Mouse (Mus musculus): ENCODE results near the gene Wdr82.

Wdr82 gene

DNA sequence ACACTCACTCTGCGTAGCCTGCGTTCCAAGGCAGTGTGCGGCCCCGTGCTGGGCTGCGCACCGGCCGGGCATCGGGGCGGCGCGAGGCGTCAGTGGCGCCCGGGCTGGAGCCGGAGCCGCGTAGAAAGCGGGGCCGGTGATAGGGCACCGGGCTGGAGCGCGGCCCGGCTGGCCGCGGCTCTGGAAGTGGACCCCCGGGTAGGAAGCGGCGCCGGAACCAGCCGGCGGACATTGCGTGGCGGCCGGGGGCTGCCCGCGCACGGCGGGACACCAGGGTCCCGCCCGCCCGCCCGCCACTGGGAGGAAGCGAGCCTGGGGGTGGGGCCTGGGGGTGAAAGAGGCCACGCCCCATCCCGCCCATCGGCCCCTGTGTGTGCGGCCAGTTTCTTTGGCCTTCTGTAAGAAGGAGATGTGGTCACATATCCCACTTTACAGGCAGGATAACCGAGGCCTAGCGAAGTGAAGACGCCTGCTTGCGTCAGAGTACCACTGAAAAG is 28.3 kb downstream of the Wdr82 start:
- no peak for DNase-seq (ENCODE audit: low spot score in 2 of 2)

DNA sequence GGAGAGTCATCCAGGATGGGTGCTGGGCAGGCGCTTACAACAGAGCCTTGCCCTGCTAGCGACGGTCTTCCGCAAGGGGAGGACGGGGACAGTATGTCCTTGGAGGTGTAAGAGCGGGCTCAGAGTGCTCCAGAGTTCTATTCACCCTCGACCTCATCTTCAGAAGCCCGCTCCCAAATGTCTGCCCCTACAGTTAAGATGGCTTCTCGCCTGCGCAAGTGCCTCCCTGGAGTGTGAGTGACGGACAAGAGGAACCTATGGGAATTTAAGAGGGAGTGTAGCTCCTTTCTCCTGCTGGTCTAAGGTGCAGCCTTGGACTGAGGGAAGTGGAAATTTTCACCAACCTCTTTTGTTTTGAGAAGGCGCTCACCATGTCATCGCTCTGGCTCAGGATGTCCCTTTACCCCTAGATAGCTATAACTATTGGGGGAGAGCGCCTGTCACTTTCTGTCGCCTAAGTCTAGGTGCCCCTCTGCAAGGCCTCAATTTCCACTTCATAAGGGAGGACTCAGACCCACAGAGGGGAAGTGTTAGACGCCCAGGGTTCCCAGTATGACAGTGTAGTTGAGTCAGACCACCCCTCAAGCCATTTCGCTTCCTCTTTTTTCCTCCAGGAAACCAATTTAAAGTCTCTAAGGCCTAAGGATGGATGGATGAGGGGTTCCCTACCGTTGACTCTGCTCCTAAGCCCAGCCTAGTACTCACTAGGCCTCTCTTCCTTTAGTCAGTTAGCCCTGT is 29.0 kb downstream of the Wdr82 start, which contains the start of gene Ppm1m:
Gene Ppm1m, minus strand, starts transcription at position 212 of the 738 bp plus-strand sequence.
- DNase-seq (ENCODE audit: low spot score in 2 of 2) = no peak

GRCm38 (mm10) chr9:106201895-106202294 is 31.2 kb downstream of the Wdr82 start:
- no peak for DNase-seq (ENCODE audit: low spot score in 2 of 2)

- peak; percentile 80 to 83 for DNase-seq (ENCODE audit: low spot score in 2 of 2)
Observed at GRCm38 (mm10) chr9:106202819-106203636, 32.3 kb downstream of the Wdr82 start, which contains the start of gene Twf2. Gene Twf2 (plus strand): TSS chr9:106203108.

GRCm38 (mm10) chr9:106203990-106204851 is 33.5 kb downstream of the Wdr82 start:
- DNase-seq (ENCODE audit: low spot score in 2 of 2) = no peak

DNA sequence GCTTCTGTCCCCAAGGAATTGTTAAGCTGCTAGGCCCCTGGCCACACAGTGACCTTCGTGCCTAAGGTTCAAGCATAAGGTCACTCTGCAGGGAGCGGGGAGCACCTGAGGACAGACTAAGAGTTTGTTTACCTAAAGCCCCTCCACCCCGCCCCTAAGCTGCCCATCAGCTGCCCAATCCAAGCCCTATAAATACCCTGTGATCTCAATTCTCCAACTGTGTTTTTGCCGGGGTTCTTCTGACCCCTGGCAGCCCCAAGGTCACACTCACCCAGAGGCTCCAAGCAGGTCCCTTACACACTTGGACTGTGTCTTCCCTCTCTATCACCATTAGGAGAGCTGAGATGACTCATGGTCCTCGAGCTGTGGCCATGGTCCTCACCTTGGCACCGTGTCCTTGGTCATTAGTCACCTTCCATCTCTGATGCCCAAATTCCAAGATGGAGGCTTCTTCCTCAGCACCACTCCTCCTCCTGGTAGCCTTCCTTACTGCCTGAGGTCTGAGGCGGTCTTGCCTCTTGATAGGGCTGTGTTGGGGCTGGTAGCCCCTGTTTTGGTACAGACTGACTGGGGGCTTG is 35.1 kb downstream of the Wdr82 start:
- no peak for DNase-seq (ENCODE audit: low spot score in 2 of 2)

DNA sequence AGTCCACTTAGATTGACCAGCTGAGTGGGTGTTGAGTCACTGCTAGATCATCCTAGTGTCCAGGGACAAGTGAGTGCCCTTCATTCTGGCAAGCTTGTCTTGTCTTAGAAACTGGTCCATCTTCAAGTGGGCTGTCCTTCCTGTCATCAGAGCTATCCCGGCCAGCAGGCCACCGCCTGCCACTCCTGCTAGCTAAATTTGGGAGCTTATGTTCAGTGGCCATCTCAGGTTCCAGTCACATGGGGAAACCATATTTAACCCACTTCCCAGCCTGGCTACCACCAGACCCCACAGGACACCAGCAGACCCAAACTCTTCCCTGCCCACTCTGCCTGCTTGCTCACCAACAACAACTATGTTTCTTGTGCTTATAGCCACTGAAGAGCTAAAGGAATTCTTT is 35.8 kb downstream of the Wdr82 start:
- DNase-seq (ENCODE audit: low spot score in 2 of 2) = no peak

GRCm38 (mm10) chr9:106208181-106208580 is 37.5 kb downstream of the Wdr82 start:
- no peak for DNase-seq (ENCODE audit: low spot score in 2 of 2)

GRCm38 (mm10) chr9:106209954-106210353 is 39.2 kb downstream of the Wdr82 start:
- no peak for DNase-seq (ENCODE audit: low spot score in 2 of 2)

DNA sequence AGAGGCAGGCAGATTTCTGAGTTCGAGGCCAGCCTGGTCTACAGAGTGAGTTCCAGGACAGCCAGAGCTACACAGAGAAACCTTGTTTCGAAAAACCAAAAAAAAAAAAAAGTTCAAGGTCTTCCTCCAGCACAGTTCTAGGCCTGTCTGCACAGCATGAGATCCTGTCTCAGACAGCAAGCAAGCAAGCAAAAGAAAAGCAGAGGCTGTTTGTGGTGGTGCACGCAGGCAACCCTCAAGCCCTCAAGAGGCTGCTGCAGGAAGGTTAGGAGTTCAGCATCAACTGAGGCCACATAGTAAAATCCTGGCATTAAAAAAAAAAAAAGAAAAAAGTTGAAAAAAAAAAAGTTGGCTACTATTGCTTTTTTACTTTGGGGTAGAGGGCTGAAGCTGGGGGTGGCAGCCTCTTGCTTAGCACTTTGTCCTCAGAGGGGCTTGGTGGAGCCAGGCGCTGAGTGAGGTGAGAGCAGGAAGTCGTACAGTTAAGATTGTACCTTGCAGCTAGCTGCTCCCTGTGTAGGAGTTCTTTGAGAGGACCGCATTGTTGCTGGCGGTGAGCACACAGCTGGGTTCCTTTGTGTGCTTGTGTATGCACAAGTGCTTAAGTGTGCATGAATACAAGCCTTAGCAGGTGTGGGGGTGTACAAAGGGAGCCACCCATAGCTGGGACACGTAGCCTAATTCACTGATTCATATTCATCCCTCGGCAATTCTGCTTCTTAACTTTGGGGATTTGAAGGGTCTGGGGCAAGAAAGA is 40.3 kb downstream of the Wdr82 start:
- no peak for DNase-seq (ENCODE audit: low spot score in 2 of 2)

- peak; percentile 53 to 75 for DNase-seq (ENCODE audit: low spot score in 2 of 2)
Observed at GRCm38 (mm10) chr9:106211680-106212593, 41.2 kb downstream of the Wdr82 start.

DNA sequence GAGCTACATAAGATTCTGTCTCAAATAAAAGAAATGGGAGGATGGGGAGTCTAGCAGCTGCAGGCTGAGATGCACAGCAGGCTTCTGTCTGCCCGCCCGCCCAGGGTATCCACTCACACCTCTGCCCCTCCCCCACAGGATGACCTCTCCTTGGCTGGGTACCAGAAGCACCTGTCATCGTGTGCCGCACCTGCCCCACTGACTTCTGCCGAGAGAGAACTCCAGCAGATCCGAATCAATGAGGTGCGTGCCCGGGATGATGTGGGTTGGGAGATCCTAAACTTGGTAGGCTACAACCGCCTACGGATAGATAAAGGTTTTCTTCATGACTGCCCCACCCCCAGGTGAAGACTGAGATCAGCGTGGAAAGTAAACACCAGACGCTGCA is 41.9 kb downstream of the Wdr82 start:
- no peak for DNase-seq (ENCODE audit: low spot score in 2 of 2)

DNA sequence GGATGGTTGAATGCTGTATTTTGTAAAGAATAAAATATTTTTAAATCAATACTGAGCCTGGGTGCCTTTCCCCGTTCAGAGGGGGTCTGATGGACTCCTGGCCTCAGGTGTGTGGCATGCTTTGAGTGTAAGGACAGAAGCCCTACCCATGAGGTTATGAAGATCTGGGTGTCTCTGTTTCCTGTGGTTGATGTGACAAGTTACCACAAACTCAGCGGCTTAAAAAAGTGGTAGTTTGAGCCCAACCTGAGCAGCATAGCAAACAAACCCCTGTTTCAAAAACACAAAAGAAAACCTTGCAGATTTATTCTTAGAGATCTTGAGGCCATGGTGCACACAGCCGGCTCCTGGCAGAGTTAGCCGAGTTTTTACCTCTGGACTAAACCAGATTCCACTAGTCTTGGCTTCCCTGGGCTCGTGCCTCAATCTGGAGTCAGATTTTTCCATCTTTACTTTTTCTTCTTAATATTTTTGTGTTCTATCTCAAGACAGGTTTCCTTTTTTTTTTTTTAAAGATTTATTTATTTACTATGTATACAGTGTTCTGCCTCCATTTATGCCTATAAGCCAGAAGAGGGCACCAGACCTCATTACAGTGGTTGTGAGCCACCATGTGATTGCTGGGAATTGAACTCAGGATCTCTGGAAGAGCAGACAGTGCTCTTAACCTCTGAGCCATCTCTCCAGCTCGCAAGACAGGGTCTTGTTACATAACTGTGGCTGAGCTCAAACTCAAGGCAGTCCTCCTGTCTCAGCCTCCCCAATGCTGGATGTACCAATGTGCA is 44.8 kb downstream of the Wdr82 start:
- no peak for DNase-seq (ENCODE audit: low spot score in 2 of 2)

GRCm38 (mm10) chr9:106216971-106217370 is 46.2 kb downstream of the Wdr82 start:
- no peak for DNase-seq (ENCODE audit: low spot score in 2 of 2)

- DNase-seq (ENCODE audit: low spot score in 2 of 2) = no peak
Observed at GRCm38 (mm10) chr9:106220894-106221523, 50.3 kb downstream of the Wdr82 start.

DNA sequence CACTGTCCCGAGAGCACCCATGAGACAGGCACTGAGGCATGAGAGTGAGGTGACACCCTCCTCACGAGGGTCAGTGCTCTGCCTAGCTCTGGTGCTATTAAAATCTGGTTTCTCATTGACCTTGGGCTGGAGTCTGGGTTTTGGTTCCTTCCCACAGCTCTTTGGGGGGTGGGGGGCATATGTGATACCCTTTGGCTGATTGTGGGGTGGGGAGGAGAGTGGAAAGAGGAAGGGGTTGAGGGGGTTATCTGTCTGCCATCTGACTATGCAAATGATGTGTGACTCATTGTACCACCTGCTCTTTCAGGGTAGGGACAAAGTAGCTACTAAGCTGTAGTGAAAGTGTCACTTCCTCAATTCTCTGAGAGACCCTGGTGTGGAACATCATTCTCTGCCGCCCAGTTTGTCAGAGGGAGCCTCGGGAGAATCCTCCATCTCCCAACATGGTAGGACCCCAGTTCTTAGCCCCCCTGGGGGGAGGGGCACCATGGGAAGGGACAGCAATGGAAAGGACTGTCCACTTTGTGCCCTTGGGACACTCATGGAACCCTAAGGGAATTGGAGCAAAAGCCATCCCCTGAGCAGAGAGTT is 51.6 kb downstream of the Wdr82 start, which contains the start of gene Tlr9:
Gene Tlr9, plus strand, starts transcription at position 338 of the 591 bp plus-strand sequence.
- no peak for DNase-seq (ENCODE audit: low spot score in 2 of 2)

GRCm38 (mm10) chr9:106222994-106223393 is 52.3 kb downstream of the Wdr82 start:
- no peak for DNase-seq (ENCODE audit: low spot score in 2 of 2)
